Mouse (Mus musculus) embryonic facial prominence, embryonic 11.5 days (tissue): ENCODE data around the gene Cs. TPM values are rescaled to one million over a fixed set of nuclear protein-coding genes. Genes with fewer than 3 reads are reported as not detected.

ENCODE experiments used
- ATAC-seq: fragments of 200-750 bp; cut with Nextera tagmentation; replicated peaks from 2 replicates; pipeline ENCODE4 v1.8.0; 2017; ENCODE audit warnings: low read depth; ENCODE audit not compliant: insufficient number of reproducible peaks, low FRiP score, low TSS enrichment
- DNase-seq: peaks from one replicate; pipeline ENCODE4 v3.0.0-alpha.2; 2015; ENCODE audit warnings: low spot score
- H3K27ac ChIP-seq: fragments of 300-500 bp; sonication (generic); replicated peaks from 2 replicates; pipeline ENCODE4 v1.5.1; 2014; ENCODE audit warnings: mild to moderate bottlenecking, low read depth, low read length, control low read depth
- H3K27me3 ChIP-seq: fragments of 300-500 bp; sonication (generic); 2 replicates; pipeline ENCODE4 v1.6.1; 2014; ENCODE audit warnings: mild to moderate bottlenecking, low read length, moderate library complexity, mixed read lengths; ENCODE audit not compliant: control insufficient read depth, insufficient read depth
- H3K36me3 ChIP-seq: fragments of 300-500 bp; sonication (generic); replicated peaks from 2 replicates; pipeline ENCODE4 v1.6.1; 2014; ENCODE audit warnings: low read depth, mild to moderate bottlenecking, low read length, moderate library complexity, mixed read lengths; ENCODE audit not compliant: control insufficient read depth, insufficient read depth
- H3K4me1 ChIP-seq: fragments of 300-500 bp; sonication (generic); 2 replicates; pipeline ENCODE4 v1.6.1; 2014; ENCODE audit warnings: low read length, mixed read lengths; ENCODE audit not compliant: control insufficient read depth, insufficient read depth
- H3K4me2 ChIP-seq: fragments of 300-500 bp; sonication (generic); 2 replicates; pipeline ENCODE4 v1.6.1; 2014; ENCODE audit warnings: low read depth, mild to moderate bottlenecking, control low read depth, low read length, moderate library complexity
- H3K4me3 ChIP-seq: fragments of 300-500 bp; sonication (generic); 2 replicates; pipeline ENCODE4 v1.5.1; 2014; ENCODE audit warnings: low read depth, low read length, control low read depth
- H3K9ac ChIP-seq: fragments of 300-500 bp; sonication (generic); replicated peaks from 2 replicates; pipeline ENCODE4 v1.6.1; 2014; ENCODE audit warnings: mild to moderate bottlenecking, control low read depth, low read length
- H3K9me3 ChIP-seq: fragments of 300-500 bp; sonication (generic); replicated peaks from 2 replicates; pipeline ENCODE4 v1.6.1; 2016; ENCODE audit warnings: mild to moderate bottlenecking, low read length, inconsistent platforms, mixed read lengths; ENCODE audit not compliant: control insufficient read depth
- WGBS: fragments of 180-500 bp; shearing (Covaris S2); extraction: QIAGEN DNeasy Blood & Tissue Kit; methylation state at CpG from one replicate; pipeline ENCODE4 v1.1.7; 2014; 5-methylcytosine and 5-hydroxymethylcytosine counted together
- polyA plus RNA-seq: library from polyadenylated mRNA; unstranded; fragments of >200 nt; fragmentation: Nextera tagmentation; extraction: Ambion mirVana; gene quantifications from 2 replicates; pipeline ENCODE4 v1.2.1, GENCODE M21; 2014

Cs gene
- polyA plus RNA-seq, 1 experiment from 2014 or later, result 246 TPM

DNA sequence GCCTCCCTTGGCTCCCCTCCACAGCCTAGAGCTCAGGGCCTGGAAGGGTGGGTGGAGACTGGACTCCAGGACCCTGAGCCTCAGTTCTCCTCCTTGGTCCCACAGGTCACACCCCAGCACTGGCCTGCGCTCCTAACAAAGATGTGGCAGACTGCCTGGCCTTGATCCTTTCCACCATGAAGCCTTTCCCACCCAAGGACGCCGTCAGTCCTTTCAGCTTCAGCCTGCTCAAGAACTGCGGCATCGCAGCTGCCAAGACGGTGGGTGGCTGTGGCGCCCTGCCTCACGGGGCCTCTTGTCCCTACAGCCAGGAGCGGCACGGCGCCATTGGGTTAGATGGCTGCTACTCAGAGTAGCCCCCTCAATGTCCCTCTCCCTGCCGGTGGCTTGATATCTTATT, 52.8 kb downstream of the Cs start:
- ATAC-seq, result no peak
- no peak overlapping the region for H3K4me3 ChIP-seq
- no peaks in the 10 kb centered on the region for H3K4me1 ChIP-seq
- no peaks in the 10 kb centered on the region for H3K27me3 ChIP-seq
- H3K9me3 ChIP-seq, result no peaks in the 10 kb centered on the region
- no peak for DNase-seq
- no peak overlapping the region for H3K4me2 ChIP-seq
- H3K36me3 ChIP-seq, result peaks cover 29% of the 10 kb centered on the region
- 93% methylated on average over 12 of the region's 12 CpGs for WGBS
- no peak overlapping the region for H3K27ac ChIP-seq
- no peak overlapping the region for H3K9ac ChIP-seq

DNA sequence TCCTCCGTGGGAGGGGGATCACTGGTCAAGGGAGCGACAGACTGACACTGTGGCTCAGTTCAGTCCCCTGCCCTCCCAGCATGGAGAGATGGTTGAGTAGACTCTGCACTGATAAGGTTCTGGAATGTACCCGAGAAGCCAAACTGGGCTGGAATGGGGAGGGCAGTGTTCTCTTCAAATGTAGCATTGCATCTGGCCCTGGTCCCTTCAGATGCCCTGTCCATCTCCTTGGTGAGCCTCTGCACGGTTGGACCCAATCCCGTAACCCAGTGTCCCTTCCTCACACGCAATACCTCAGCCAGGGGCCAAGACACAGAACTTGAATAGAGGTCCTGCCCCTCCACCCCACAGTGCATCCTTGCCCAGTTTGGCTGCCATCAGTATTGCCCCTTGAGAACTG, 54.3 kb downstream of the Cs start:
- DNase-seq, result no peak
- ATAC-seq, result no peak
- H3K4me2 ChIP-seq, result no peak overlapping the region
- 84% methylated on average over 6 of the region's 6 CpGs for WGBS
- no peak overlapping the region for H3K9ac ChIP-seq
- peaks cover 25% of the 10 kb centered on the region for H3K36me3 ChIP-seq
- no peak overlapping the region for H3K27ac ChIP-seq
- no peaks in the 10 kb centered on the region for H3K4me1 ChIP-seq
- no peak overlapping the region for H3K4me3 ChIP-seq
- H3K27me3 ChIP-seq, result no peaks in the 10 kb centered on the region
- no peaks in the 10 kb centered on the region for H3K9me3 ChIP-seq

DNA sequence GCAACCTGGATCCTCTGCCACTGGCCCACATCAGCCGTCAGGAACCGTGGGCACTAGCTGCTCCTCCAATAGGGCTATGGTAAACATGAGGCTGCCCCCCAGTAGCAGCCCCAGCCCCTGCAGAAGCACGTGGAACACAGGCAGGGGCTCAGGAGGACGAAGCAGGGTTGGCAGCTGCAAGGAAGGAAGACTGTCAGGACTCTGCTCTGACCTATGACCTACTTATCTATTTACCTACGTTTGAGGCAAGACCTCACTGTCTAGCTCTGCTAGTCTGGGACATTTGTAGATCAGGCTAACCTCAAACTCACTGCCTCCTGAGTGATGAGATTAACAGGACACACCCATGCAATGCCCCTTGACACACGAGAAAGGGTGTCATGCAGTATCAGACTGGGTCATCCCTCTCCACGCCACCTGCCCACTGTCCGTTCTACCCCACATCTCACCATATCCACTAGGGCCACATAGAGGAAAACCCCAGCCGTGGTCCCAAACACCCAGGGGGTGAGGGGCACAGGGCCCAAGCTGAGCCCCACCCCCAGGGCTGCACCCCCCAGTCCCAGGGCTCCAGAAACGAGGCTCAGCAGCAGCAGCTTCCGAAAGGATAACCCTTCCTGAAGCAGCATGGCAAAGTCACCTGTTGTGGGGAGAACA, 58.6 kb downstream of the Cs start:
- DNase-seq, result no peak
- Histone ChIP-seq H3K9ac (no peak overlapping the region), H3K36me3 (peaks cover 8% of the 10 kb centered on the region; the same call in 1 of the 2 replicates), H3K4me1 (no peaks in the 10 kb centered on the region; the same call in 1 of the 2 replicates), H3K9me3 (no peaks in the 10 kb centered on the region), H3K4me3 (no peak overlapping the region), H3K4me2 (no peak overlapping the region), H3K27me3 (no peaks in the 10 kb centered on the region), H3K27ac (no peak overlapping the region)
- 67% methylated on average over 11 of the region's 11 CpGs for WGBS
- no peak for ATAC-seq

GRCm38 (mm10) chr10:128396716-128397264, 59.3 kb downstream of the Cs start:
- no peaks in the 10 kb centered on the region; the same call in 1 of the 2 replicates for H3K4me1 ChIP-seq
- no peaks in the 10 kb centered on the region for H3K9me3 ChIP-seq
- ATAC-seq (no peak), DNase-seq (no peak)
- no peak overlapping the region for H3K9ac ChIP-seq
- H3K27ac ChIP-seq, result no peak overlapping the region
- WGBS, result 79% methylated on average over 10 of the region's 10 CpGs
- H3K36me3 ChIP-seq, result peaks cover 5% of the 10 kb centered on the region; the same call in 1 of the 2 replicates
- H3K4me2 ChIP-seq, result no peak overlapping the region
- no peaks in the 10 kb centered on the region for H3K27me3 ChIP-seq
- H3K4me3 ChIP-seq, result no peak overlapping the region

DNA sequence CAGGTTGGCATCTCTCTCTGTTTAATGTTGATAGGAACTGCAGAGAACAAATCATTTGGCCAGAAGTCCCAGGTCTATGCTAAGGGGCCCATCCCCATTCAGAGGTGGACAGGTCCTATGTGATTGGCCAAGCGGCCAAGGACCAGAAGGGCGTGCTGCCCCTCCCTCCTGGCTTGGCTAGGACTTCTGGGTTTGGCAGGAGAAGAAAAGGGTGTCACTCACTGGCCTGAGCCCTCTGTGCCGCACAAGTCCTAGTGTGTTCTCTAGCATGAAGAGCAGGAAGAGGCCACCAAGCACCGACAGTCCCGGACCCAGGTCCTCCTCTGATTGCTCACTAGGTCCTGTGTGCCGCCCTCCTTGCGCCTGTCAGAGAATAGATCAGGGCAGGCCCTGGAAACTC, 59.9 kb downstream of the Cs start:
- Histone ChIP-seq H3K9me3 (no peaks in the 10 kb centered on the region), H3K36me3 (peaks cover 5% of the 10 kb centered on the region; the same call in 1 of the 2 replicates), H3K4me1 (no peaks in the 10 kb centered on the region; the same call in 1 of the 2 replicates), H3K27ac (no peak overlapping the region), H3K4me3 (no peak overlapping the region), H3K9ac (no peak overlapping the region), H3K4me2 (no peak overlapping the region), H3K27me3 (no peaks in the 10 kb centered on the region)
- ATAC-seq (no peak), DNase-seq (no peak)
- WGBS, result 71% methylated on average over 7 of the region's 7 CpGs

GRCm38 (mm10) chr10:128400338-128400737, 62.8 kb downstream of the Cs start:
- ATAC-seq (no peak), DNase-seq (no peak)
- no peak overlapping the region; the same call in 1 of the 2 replicates for H3K9ac ChIP-seq
- H3K4me2 ChIP-seq, result no peak overlapping the region
- no peak overlapping the region for H3K4me3 ChIP-seq
- H3K4me1 ChIP-seq, result no peaks in the 10 kb centered on the region; the same call in 1 of the 2 replicates
- 30% methylated on average over 5 of the region's 5 CpGs for WGBS
- H3K27me3 ChIP-seq, result no peaks in the 10 kb centered on the region
- no peaks in the 10 kb centered on the region for H3K9me3 ChIP-seq
- peaks cover 3% of the 10 kb centered on the region; the same call in 1 of the 2 replicates for H3K36me3 ChIP-seq
- H3K27ac ChIP-seq, result no peak overlapping the region

GRCm38 (mm10) chr10:128401056-128401455, 63.5 kb downstream of the Cs start, which contains the start of gene Slc39a5:
Gene Slc39a5 (minus strand): TSS chr10:128401229.
- H3K4me3 ChIP-seq, result no peak within 1 kb of the TSS
- no peak for DNase-seq

GRCm38 (mm10) chr10:128401638-128402037, 64.1 kb downstream of the Cs start:
- Histone ChIP-seq H3K9me3 (no peaks in the 10 kb centered on the region), H3K9ac (no peak overlapping the region), H3K27ac (no peak overlapping the region), H3K27me3 (no peaks in the 10 kb centered on the region), H3K36me3 (no peaks in the 10 kb centered on the region; the same call in 1 of the 2 replicates), H3K4me3 (no peak overlapping the region), H3K4me2 (no peak overlapping the region), H3K4me1 (no peaks in the 10 kb centered on the region; the same call in 1 of the 2 replicates)
- DNase-seq (no peak), ATAC-seq (no peak)
- WGBS, result 75% methylated on average over 9 of the region's 9 CpGs

More at GRCm38 (mm10) chr10:128401056-128401455, 63.5 kb downstream of the Cs start, which contains the start of gene Slc39a5:
- no peak for ATAC-seq
- Histone ChIP-seq H3K9me3 (no peaks in the 10 kb centered on the region), H3K9ac (no peak within 1 kb of the TSS; the same call in 1 of the 2 replicates), H3K4me1 (no peaks in the 10 kb centered on the region; the same call in 1 of the 2 replicates), H3K36me3 (peaks cover under 1% of the 10 kb centered on the region; the same call in 1 of the 2 replicates), H3K27ac (no peak within 1 kb of the TSS), H3K27me3 (no peaks in the 10 kb centered on the region), H3K4me2 (no peak within 1 kb of the TSS)
- WGBS, result 8% methylated on average over 2 of the region's 2 CpGs
